Mouse (Mus musculus) adrenal gland, postnatal 4 days (tissue): ENCODE data around the gene Cadps2. TPM values are rescaled to one million over a fixed set of nuclear protein-coding genes. Genes with fewer than 3 reads are reported as not detected.

Source experiments
- DNase-seq, 2 experiments: peaks; one replicate each; pipeline ENCODE4 v3.0.0; 2021 to 2022; ENCODE audit warnings: low spot score in 2 of 2, mixed read lengths in 2 of 2
- long read RNA-seq, 2 experiments: library from polyadenylated mRNA; stranded (forward); transcript quantifications; one replicate each; pipeline ENCODE4 v2.0.0; 2021
- total RNA-seq, 2 experiments: library from RNA; stranded (reverse); gene quantifications; 2 replicates each; pipeline ENCODE4 v1.2.3; 2021

The Cadps2 gene
- 1 to 10 TPM; 7.7 to 9.1 TPM for total RNA-seq
- long read RNA-seq, experiment 1 = 0 reads
- long read RNA-seq, experiment 2, partial matches to known transcripts = 2 of 4 reads
- long read RNA-seq, experiment 2, other reads (novel, unspliced or antisense) = 1 of 4 reads

GRCm38 (mm10) chr6:23839009-23839811 lies at the start of gene Cadps2:
Cadps2 (minus strand) TSS chr6:23839421.
- peak; percentile 25 to 34 for DNase-seq

GRCm38 (mm10) chr6:23886418-23886817 lies 47.2 kb upstream of the Cadps2 start:
- DNase-seq = peak in 1 of 2 experiments; percentile 2

- no peak for DNase-seq
Measured at GRCm38 (mm10) chr6:23876765-23877408, 37.7 kb upstream of the Cadps2 start.

GRCm38 (mm10) chr6:23876363-23876762 lies 37.1 kb upstream of the Cadps2 start:
- DNase-seq = no peak

- no peak for DNase-seq
Measured at GRCm38 (mm10) chr6:23873812-23874211, 34.6 kb upstream of the Cadps2 start.

- DNase-seq = no peak
Measured at GRCm38 (mm10) chr6:23873231-23873630, 34.0 kb upstream of the Cadps2 start.

GRCm38 (mm10) chr6:23869971-23870370 lies 30.8 kb upstream of the Cadps2 start:
- no peak for DNase-seq

- DNase-seq = no peak
Measured at GRCm38 (mm10) chr6:23866298-23866697, 27.1 kb upstream of the Cadps2 start.

- DNase-seq = no peak
Measured at GRCm38 (mm10) chr6:23853464-23853863, 14.2 kb upstream of the Cadps2 start.

- DNase-seq = no peak
Measured at GRCm38 (mm10) chr6:23840001-23840400, 780 bp upstream of the Cadps2 start.

GRCm38 (mm10) chr6:23838401-23839008 lies 716 bp downstream of the Cadps2 start:
- DNase-seq = peak; percentile 3 to 7

- no peak for DNase-seq
Measured at GRCm38 (mm10) chr6:23837631-23838030, 1.6 kb downstream of the Cadps2 start.

- no peak for DNase-seq
Measured at GRCm38 (mm10) chr6:23837127-23837526, 2.1 kb downstream of the Cadps2 start.

GRCm38 (mm10) chr6:23836694-23837093 lies 2.5 kb downstream of the Cadps2 start:
- DNase-seq = no peak

GRCm38 (mm10) chr6:23835552-23835951 lies 3.7 kb downstream of the Cadps2 start:
- no peak for DNase-seq

GRCm38 (mm10) chr6:23830741-23831140 lies 8.5 kb downstream of the Cadps2 start:
- no peak for DNase-seq

- DNase-seq = no peak
Measured at GRCm38 (mm10) chr6:23829338-23829737, 9.9 kb downstream of the Cadps2 start.

GRCm38 (mm10) chr6:23821819-23822218 lies 17.4 kb downstream of the Cadps2 start:
- no peak for DNase-seq

GRCm38 (mm10) chr6:23810087-23810486 lies 29.1 kb downstream of the Cadps2 start:
- no peak for DNase-seq

GRCm38 (mm10) chr6:23809344-23809743 lies 29.9 kb downstream of the Cadps2 start:
- no peak for DNase-seq

- DNase-seq = no peak
Measured at GRCm38 (mm10) chr6:23805333-23805732, 33.9 kb downstream of the Cadps2 start.

GRCm38 (mm10) chr6:23791822-23792221 lies 47.4 kb downstream of the Cadps2 start:
- DNase-seq = no peak
